Mouse (Mus musculus) adrenal gland, postnatal 36 days (tissue): ENCODE results near the gene Pik3c2g. TPM values are rescaled to one million over a fixed set of nuclear protein-coding genes. Genes with fewer than 3 reads are reported as not detected.

Experiments
- DNase-seq, 2 experiments: peaks; one replicate each; pipeline ENCODE4 v3.0.0; 2021; ENCODE audit warnings: mixed read lengths in 1 of 2
- long read RNA-seq, 2 experiments: library from polyadenylated mRNA; stranded (forward); transcript quantifications; one replicate each; pipeline ENCODE4 v2.0.0; 2021; ENCODE audit warnings: borderline sequencing depth in 2 of 2
- total RNA-seq, 2 experiments: library from RNA; stranded (reverse); gene quantifications; 2 replicates each; pipeline ENCODE4 v1.2.3; 2021

Gene Pik3c2g
- 100 to 1,000 TPM in 1 of 2 experiments, under 1 TPM in 1; 0.23 to 116 TPM for total RNA-seq
- long read RNA-seq, experiment 1, transcript Pik3c2g-211 (16 exons, 3,549 nt), result minor isoform, 20 of 242 reads
- long read RNA-seq, experiment 1, transcript Pik3c2g-208 (12 exons, 2,059 nt), result minor isoform, 8 of 242 reads
- long read RNA-seq, experiment 1, transcript Pik3c2g-207 (6 exons, 3,096 nt), result major isoform, 24 of 242 reads
- long read RNA-seq, experiment 1, partial matches to known transcripts, result 91 of 242 reads
- long read RNA-seq, experiment 1, other reads (novel, unspliced or antisense), result 99 of 242 reads
- long read RNA-seq, experiment 2, result 0 reads

DNA sequence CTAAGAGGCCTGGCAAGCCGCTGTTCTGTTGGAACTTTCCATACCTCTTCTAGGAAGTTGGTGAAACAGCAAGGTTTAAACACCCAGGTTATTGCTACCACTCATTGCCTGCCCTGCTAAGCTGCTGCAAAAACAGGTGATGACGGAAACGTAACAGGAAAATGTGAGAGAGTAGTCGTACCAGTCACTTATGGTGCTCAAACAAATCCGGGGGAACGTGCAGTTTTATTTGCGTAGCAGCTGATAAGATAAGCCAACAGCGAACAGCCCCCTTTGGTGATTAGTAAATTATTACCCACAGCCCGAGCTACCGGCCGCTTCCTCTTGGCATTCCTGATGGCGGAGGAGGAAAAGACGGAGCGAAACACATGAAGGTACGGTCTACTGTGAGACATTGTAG is at the start of gene Pik3c2g:
Gene Pik3c2g, plus strand, starts transcription at position 330 of the 400 bp plus-strand sequence.
- no peak for DNase-seq

DNA sequence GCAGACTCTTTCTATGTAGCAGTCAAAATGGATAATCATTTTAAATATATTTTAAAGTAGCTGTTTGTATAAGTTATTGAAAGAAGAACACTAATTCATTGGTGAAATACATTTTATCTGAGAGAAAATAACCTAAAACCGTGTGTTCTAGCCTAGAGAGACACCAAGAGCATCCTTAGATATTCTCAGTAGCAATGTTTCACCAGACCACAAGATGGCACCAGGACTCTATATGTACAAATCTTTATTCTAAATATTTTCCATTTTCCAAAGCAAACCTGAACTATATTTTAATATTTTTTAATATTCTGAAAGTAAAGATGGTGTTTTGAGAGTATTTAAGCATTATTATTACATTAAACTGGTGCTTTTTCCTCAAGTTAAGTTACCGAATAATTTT is 48.6 kb upstream of the Pik3c2g start:
- no peak for DNase-seq

DNA sequence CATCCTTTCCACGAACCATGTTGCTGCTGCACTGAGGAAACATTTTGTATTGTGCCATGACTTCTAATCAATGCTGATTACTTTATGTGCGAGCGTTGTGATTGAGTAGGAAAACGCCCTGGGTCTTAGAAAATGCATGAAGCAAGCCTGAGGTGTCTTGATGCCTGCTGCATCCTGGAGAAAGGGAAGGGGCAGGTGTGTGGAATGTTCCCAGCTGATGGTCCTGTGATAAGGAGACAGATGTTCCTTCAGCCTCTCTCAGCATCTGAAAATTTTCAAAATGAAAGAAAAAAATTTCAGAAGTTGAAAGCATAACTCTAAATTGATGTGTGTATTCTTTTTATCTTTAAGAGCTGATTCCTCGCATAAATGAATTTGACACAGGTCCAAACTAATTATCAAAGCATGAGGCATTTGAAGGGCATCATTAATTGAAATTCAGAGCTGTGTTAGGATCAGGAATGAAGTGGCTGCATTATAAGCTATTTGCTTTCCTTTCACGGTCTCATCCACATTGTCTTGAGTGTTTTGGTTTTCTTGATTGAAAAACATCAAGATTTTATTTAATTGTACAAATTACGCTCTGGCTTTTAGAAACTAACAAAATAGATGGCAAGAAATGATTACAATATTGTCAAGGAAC is 31.4 kb upstream of the Pik3c2g start:
- no peak for DNase-seq

DNA sequence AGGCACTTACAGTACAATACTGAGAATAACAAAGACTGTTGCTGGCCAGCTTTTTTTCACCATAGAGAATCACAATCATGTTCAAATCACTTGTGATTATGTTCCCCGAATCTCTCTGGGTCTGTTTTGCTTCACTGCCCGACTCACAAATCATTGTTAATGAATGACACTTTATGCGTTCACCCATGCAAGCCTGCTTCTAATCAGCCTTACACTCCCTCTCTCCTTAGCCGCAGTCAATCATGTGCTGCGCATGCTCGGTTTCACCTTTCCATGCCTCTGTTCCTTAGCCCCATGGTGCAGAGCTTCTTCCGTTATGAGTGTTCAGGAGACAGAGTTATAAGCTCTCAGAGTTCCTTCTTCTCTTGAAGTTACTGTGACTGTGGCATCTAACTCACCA is 17.8 kb upstream of the Pik3c2g start:
- DNase-seq, result no peak

DNA sequence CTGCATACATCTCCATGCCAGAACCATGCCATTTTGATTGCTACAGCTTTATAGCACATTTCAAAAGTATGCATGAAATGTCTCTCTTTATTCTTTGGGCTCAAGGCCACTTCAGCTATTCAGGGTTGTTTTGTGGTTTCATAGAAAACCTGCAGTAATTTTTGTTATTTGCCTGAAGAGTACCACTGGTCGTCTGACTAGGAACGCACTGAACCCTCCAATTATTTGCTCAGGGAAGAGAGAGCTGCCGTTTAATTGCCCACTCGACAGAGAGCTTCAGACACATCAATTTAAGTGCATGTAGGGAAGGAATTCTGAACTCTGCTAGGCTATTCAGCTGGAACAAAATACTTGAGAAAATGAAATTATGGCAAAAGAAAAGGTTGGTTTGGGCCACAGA is 11.2 kb upstream of the Pik3c2g start:
- no peak for DNase-seq

DNA sequence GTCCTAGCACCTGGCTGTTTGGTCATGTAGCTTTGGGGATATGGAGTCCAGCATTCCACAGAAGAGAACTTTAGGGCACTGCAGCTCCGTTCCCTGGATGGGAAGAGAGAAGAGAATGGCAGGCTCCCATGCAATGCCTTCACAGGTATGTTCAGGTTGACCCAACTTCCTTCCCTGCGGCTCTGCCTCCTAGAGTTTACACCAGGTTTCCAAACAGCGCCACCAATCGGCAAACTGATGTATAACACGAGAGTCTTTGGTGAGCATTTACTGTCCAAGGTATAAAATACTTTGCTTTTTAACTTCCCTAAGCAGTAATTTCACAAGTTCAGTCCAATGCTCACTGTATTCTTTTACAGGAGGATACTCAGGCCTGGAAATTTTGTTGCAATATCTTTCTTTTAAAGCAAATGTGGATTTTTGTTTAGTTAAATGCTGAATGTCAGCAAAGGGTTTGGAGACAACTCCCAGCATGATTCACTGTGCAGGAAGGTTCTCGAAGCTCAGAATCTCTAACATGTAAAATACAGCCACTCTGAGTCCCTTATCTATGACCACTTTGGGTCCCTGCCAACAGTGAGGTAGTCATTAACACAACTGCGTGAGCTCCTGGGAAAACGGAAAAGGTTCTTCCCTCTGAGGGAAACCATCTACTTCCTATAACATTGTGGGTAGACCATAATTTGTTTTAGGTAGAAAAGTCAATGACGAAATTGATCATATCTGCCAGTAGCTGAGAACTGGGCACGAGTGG is 10.6 kb upstream of the Pik3c2g start:
- peak in 1 of 2 experiments; percentile 14 for DNase-seq

DNA sequence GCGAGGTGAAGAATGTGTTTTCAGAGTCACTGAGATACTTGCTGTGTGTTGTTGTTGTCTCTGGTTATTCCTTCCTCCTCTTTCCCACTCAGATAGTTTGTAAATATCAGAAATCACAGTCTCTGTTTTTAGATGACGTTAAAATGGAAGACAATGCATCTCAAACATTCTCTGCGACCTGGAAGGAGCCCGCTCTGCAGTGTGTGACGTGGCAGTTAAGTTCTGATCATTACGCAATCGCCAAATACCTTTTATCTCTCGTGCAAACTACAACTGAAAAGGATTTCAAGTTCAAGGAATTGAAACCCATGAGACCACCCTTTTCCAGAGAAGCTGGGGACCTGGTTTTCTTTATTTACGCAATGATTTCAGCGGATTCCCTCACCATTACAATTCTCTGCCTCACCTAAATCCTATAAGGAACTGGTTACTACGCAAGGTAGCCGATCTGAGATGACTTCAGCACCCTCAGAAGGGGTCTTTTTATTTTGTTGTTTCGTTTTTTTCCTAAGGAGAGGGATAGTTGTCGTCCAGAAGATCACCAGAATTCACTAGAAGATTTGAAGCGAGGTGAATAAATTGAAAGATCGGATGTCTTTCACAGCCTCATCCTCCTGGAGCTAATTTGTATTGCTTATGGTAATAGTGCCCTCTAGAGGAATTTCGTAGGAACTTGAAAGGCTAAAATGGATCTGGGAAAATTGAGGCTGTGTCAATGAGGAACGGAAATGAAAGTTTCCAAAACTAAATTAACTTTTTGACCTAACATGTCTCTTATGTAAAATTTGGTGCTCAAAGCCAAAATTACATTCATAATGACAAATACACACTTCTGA is 9.8 kb upstream of the Pik3c2g start:
- no peak for DNase-seq

DNA sequence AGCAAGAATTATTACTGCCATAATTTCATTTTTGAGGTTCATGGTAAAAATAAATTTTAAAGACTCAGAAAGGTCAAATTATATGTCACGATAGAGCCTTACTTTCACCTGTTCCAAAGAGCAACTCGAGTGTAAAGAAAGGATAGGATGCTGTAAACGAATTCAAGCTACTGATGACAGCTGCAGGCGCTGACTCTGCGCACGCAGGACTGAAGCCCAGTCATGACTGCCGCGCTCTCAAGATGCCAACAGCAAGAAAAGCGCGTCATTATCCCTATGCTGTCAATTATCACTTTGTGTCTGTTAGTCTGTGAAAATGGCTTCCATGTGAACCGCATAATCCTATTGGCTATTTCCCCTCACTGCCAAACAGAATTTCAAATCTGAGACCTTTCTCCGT is 457 bp downstream of the Pik3c2g start:
- DNase-seq, result no peak

DNA sequence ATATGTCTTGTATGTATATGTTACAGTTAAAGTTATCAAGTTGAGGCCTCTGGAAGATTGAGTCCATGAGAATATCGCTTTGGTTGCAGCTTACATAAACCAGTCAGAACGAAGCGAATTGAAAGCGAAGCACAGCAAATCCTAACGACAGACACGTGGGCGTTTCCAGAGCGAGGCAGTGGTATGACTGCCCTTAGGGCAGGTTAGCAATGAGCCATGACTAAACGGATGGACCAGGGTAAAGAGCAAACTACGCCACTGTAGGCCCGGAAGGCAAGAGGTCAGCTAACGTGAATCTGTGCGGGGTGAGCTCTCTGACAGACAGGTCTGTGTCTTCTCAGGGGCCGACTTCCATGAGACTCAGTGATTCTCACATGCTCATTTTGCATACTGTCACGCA is 1.4 kb downstream of the Pik3c2g start:
- no peak for DNase-seq

DNA sequence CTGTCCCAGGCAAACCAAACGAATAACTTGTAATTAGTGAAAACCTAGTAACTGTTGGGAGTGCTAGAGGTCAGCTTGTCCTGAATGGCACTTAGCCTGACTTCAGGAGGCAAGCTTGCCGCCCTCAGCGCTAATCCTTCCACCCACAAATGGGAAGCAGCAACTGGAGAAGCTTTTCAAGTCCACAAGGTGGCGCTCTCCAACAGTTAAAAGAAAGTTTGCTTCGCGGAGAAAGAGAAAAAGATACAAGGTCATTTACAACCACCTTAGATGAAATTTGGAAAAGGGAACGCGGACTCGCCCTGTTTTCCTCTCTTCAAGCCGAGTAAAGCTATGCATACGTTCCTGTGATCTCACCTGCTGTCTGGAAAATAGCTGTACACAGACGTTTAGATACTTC is 2.3 kb downstream of the Pik3c2g start:
- DNase-seq, result peak; percentile 41 to 73

DNA sequence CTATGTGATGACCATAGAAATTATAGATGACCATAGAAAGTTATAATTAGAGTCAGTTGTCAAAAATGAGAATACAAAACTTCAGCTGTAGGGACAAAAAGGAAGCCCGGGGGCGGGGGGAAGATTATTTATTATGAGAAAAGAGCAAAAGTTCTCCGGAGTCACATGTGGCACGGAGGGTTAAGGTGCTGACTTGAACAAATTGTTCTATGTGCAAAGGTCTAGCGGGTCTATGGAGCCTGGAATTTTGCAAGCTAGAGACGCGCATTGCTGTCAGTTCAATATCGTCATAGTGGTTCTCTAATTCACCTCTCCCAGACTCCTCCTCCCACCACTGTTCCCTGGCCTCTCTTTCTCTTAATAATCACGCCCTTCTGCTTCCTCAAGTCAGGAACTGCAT is 2.8 kb downstream of the Pik3c2g start:
- no peak for DNase-seq

GRCm38 (mm10) chr6:139592081-139592480 is 5.1 kb downstream of the Pik3c2g start:
- DNase-seq, result no peak

- no peak for DNase-seq
These were observed 9.4 kb downstream of the Pik3c2g start for GRCm38 (mm10) chr6:139596433-139596832.

GRCm38 (mm10) chr6:139599216-139599615 is 12.2 kb downstream of the Pik3c2g start:
- DNase-seq, result no peak

- DNase-seq, result no peak
These were observed 31.8 kb downstream of the Pik3c2g start for GRCm38 (mm10) chr6:139618774-139619173.

DNA sequence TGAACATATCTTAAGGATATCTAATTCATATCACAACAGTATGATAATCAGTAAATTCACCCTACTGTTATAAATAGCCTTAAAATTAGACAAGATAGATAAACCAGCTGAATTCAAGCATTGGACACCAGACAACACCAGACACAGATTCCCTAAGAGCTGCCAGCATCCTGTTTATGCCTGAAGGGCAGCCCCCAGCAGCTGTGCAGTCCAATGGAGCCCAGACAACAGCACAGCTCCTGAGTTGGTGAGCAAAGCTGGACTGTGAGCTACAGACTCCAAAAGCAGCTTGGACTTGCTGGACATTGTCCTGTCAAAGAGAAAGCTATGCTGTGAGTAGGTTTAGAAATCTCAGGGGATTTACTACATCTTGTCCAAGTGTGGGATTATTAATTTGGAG is 37.7 kb downstream of the Pik3c2g start:
- no peak for DNase-seq

- DNase-seq, result no peak
These were observed 47.5 kb downstream of the Pik3c2g start for GRCm38 (mm10) chr6:139634561-139634960.

DNA sequence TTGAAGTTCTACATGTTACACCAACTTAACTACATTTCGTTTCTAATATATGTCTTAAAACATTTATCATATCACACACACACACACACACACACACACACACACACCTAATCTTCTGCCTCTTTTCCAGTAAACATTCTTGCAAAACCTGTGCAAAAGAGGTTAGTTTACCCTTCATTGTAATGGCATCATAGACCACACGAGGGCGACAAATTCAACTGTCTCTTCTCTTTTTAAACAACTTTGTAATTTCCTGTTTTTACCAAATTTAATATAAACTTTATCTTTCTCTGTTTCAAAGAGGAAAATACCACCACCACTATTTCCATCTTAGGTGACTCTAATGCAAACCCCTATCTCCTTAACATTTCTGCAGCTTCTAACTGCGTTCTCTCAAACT is 68.4 kb downstream of the Pik3c2g start:
- DNase-seq, result peak; percentile 18 to 25

- peak; percentile 15 to 31 for DNase-seq
These were observed 75.4 kb downstream of the Pik3c2g start for GRCm38 (mm10) chr6:139662462-139662861.

GRCm38 (mm10) chr6:139718416-139718984 is 131.5 kb downstream of the Pik3c2g start:
- no peak for DNase-seq

DNA sequence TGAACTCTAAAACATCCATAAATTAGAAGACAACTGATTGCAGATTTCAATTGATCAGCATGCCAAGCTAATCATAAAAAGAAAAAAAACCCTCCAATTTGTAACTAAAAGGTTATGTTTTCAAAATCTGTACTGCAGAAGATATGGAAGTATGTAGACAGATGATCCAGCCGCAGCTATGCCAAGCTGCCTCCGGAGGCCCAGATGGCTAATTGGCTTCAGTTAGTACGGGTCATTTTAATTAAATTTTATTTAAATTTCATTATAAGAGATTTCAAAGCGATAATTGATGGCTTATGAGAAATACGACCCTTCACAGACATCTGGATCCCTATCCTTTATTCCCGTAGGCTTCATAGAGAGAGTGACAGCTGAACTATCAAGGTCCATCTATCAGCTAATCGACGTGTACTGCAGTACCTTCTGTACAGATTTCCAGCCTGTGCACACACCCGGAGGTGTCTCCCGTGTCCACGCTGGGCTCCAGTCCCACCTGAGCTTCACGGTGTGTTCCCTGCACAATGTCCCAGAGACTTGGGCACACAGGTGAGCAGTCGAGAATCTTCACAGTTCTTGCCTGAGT is 132.7 kb downstream of the Pik3c2g start:
- no peak for DNase-seq
